Mouse (Mus musculus) thymus, adult 2 months (tissue): Measurements from ENCODE around the gene Bid. TPM values are rescaled to one million over a fixed set of nuclear protein-coding genes. Genes with fewer than 3 reads are reported as not detected.

ENCODE experiments used
- DNase-seq: peaks from one replicate; pipeline ENCODE4 v3.0.0; 2021
- H3K27ac ChIP-seq: fragments of 200-500 bp; 2 replicates; pipeline ENCODE4 v1.5.1; 2012; ENCODE audit warnings: low read length, control low read depth; ENCODE audit not compliant: control insufficient read depth, insufficient read depth
- H3K27me3 ChIP-seq: fragments of 200-500 bp; 2 replicates; pipeline ENCODE4 v1.6.1; 2012; ENCODE audit warnings: mild to moderate bottlenecking, low read length, moderate library complexity, mixed read lengths; ENCODE audit not compliant: control insufficient read depth, insufficient read depth
- H3K36me3 ChIP-seq: fragments of 200-500 bp; 2 replicates; pipeline ENCODE4 v1.6.1; 2012; ENCODE audit warnings: mild to moderate bottlenecking, low read length, moderate library complexity; ENCODE audit not compliant: control insufficient read depth, insufficient read depth
- H3K4me1 ChIP-seq: fragments of 200-500 bp; replicated peaks from 2 replicates; pipeline ENCODE4 v1.6.1; 2012; ENCODE audit warnings: low read length; ENCODE audit not compliant: control insufficient read depth, insufficient read depth
- H3K4me3 ChIP-seq: fragments of 200-500 bp; 2 replicates; pipeline ENCODE4 v1.5.1; 2012; ENCODE audit warnings: mild to moderate bottlenecking, low read length, control low read depth, moderate library complexity; ENCODE audit not compliant: control insufficient read depth, insufficient read depth
- CTCF ChIP-seq: fragments of 200-500 bp; IDR thresholded peaks from 2 replicates; pipeline ENCODE4 v1.5.1; 2012; ENCODE audit warnings: mild to moderate bottlenecking, control low read depth, low read length, moderate library complexity, borderline replicate concordance; ENCODE audit not compliant: control insufficient read depth, poor library complexity, insufficient read depth; ENCODE audit errors: extremely low read depth
- POLR2A ChIP-seq: fragments of 200-500 bp; IDR thresholded peaks from 2 replicates; pipeline ENCODE4 v1.6.1; 2012; ENCODE audit warnings: mild to moderate bottlenecking, low read length, control low read depth, moderate library complexity; ENCODE audit not compliant: control insufficient read depth, poor library complexity, insufficient read depth; ENCODE audit errors: extremely low read depth
- WGBS: fragments of 180-500 bp; shearing (Covaris S2); methylation state at CpG from one replicate; pipeline ENCODE4 v1.1.7; 2018; 5-methylcytosine and 5-hydroxymethylcytosine counted together
- polyA plus RNA-seq: library from polyadenylated mRNA; depleted of rRNA; stranded (reverse); fragments of >200 nt; gene quantifications from 2 replicates; pipeline ENCODE4 v1.2.3, GENCODE M21; 2012

The Bid gene
- polyA plus RNA-seq, 1 experiment: 36.5 TPM

GRCm38 (mm10) chr6:120894524-120894923 is 22.1 kb downstream of the Bid start:
- H3K4me1 ChIP-seq: no peaks in the 10 kb centered on the region
- no peaks in the 10 kb centered on the region for H3K27me3 ChIP-seq
- H3K27ac ChIP-seq: no peak overlapping the region
- TF ChIP-seq CTCF (no peak), POLR2A (no peak)
- H3K4me3 ChIP-seq: no peak overlapping the region
- DNase-seq: no peak
- 93% methylated on average over 9 of the region's 9 CpGs for WGBS
- H3K36me3 ChIP-seq: peaks cover 51% of the 10 kb centered on the region

- Histone ChIP-seq H3K27ac (no peak overlapping the region), H3K36me3 (peaks cover 52% of the 10 kb centered on the region), H3K4me3 (no peak overlapping the region), H3K4me1 (no peaks in the 10 kb centered on the region), H3K27me3 (no peaks in the 10 kb centered on the region)
- DNase-seq: no peak
- 98% methylated on average over 9 of the region's 9 CpGs for WGBS
- TF ChIP-seq CTCF (no peak), POLR2A (no peak)
These were observed 22.6 kb downstream of the Bid start for GRCm38 (mm10) chr6:120894089-120894488.

GRCm38 (mm10) chr6:120886696-120887095 is 30.0 kb downstream of the Bid start:
- Histone ChIP-seq H3K4me1 (no peaks in the 10 kb centered on the region), H3K27ac (no peak overlapping the region), H3K27me3 (no peaks in the 10 kb centered on the region), H3K36me3 (peaks cover 28% of the 10 kb centered on the region), H3K4me3 (no peak overlapping the region)
- no peak for DNase-seq
- TF ChIP-seq CTCF (no peak), POLR2A (no peak)
- 90% methylated on average over 17 of the region's 17 CpGs for WGBS

GRCm38 (mm10) chr6:120884436-120884835 is 32.2 kb downstream of the Bid start:
- WGBS: 96% methylated on average over 6 of the region's 6 CpGs
- Histone ChIP-seq H3K27ac (no peak overlapping the region), H3K27me3 (no peaks in the 10 kb centered on the region), H3K4me1 (no peaks in the 10 kb centered on the region), H3K4me3 (no peak overlapping the region), H3K36me3 (peaks cover 14% of the 10 kb centered on the region)
- DNase-seq: no peak
- TF ChIP-seq POLR2A (no peak), CTCF (no peak)

GRCm38 (mm10) chr6:120879046-120879445 is 37.6 kb downstream of the Bid start:
- TF ChIP-seq CTCF: no peak
- TF ChIP-seq POLR2A: no peak
- Histone ChIP-seq H3K27me3 (no peaks in the 10 kb centered on the region), H3K27ac (no peak overlapping the region), H3K4me3 (no peak overlapping the region), H3K4me1 (no peaks in the 10 kb centered on the region; the same call in 1 of the 2 replicates), H3K36me3 (peaks cover 5% of the 10 kb centered on the region; the same call in 1 of the 2 replicates)
- 94% methylated on average over 5 of the region's 5 CpGs for WGBS
- no peak for DNase-seq

- Histone ChIP-seq H3K36me3 (peaks cover 5% of the 10 kb centered on the region; the same call in 1 of the 2 replicates), H3K4me3 (no peak overlapping the region), H3K27me3 (no peaks in the 10 kb centered on the region), H3K4me1 (no peaks in the 10 kb centered on the region; the same call in 1 of the 2 replicates), H3K27ac (no peak overlapping the region)
- TF ChIP-seq POLR2A (no peak), CTCF (no peak)
- no peak for DNase-seq
- 93% methylated on average over 9 of the region's 9 CpGs for WGBS
These were observed 42.8 kb downstream of the Bid start for GRCm38 (mm10) chr6:120873874-120874273.

- Histone ChIP-seq H3K4me3 (no peak overlapping the region), H3K36me3 (no peaks in the 10 kb centered on the region; the same call in 1 of the 2 replicates), H3K27me3 (no peaks in the 10 kb centered on the region), H3K4me1 (no peaks in the 10 kb centered on the region), H3K27ac (no peak overlapping the region)
- DNase-seq: no peak
- TF ChIP-seq POLR2A: no peak
- TF ChIP-seq CTCF: no peak
- WGBS: 93% methylated on average over 2 of the region's 2 CpGs
These were observed 45.4 kb downstream of the Bid start for GRCm38 (mm10) chr6:120871286-120871685.
